Mouse (Mus musculus) lung, postnatal 0 days (tissue): ENCODE measurements around the gene Zscan26.

Source experiments
- CTCF ChIP-seq: IDR thresholded peaks from 2 replicates; pipeline ENCODE4 v1.5.1; 2016; ENCODE audit warnings: antibody characterized with exemption, mild to moderate bottlenecking
- EP300 ChIP-seq: IDR thresholded peaks from 2 replicates; pipeline ENCODE4 v1.6.1; 2016; ENCODE audit warnings: antibody characterized with exemption, mild to moderate bottlenecking, control low read depth

GRCm38 (mm10) chr13:21407969-21408804 is 45.3 kb downstream of the Zscan26 start:
- TF ChIP-seq CTCF (no peak), EP300 (peak; percentile 63)
